Mouse (Mus musculus) MEL (cell line): Measurements from ENCODE around the gene Lexm. TPM values are rescaled to one million over a fixed set of nuclear protein-coding genes. Genes with fewer than 3 reads are reported as not detected.
A peak's percentile ranks its signal among the peaks of the same experiment; 100 is the strongest.

ENCODE experiments used
- DNase-seq: peaks from one replicate; pipeline ENCODE4 v3.0.0; 2011; ENCODE audit warnings: low read depth, low spot score
- H3K27ac ChIP-seq: 2 replicates; pipeline ENCODE4 v1.5.1; 2012; ENCODE audit warnings: low read depth, mild to moderate bottlenecking, control low read depth, low read length, moderate library complexity; ENCODE audit not compliant: control insufficient read depth
- H3K27me3 ChIP-seq, 2 experiments: fragments of 150-350 bp in 1 of 2; sonication (generic) in 1 of 2; 2 replicates each; pipeline ENCODE4 v1.6.1; 2012; ENCODE audit warnings: low read length in 2 of 2, mild to moderate bottlenecking in 2 of 2, improper control_type of control experiment in 1 of 2, moderate library complexity in 1 of 2; ENCODE audit not compliant: insufficient read depth in 2 of 2, control insufficient read depth in 1 of 2
- H3K36me3 ChIP-seq, 2 experiments: 2 replicates each; pipeline ENCODE4 v1.6.1; 2012 to 2014; ENCODE audit warnings: low read length in 2 of 2, improper control_type of control experiment in 1 of 2, inconsistent platforms in 1 of 2, mild to moderate bottlenecking in 1 of 2; ENCODE audit not compliant: insufficient read depth in 2 of 2, control insufficient read depth in 1 of 2
- H3K4me1 ChIP-seq, 2 experiments: fragments of 150-350 bp in 1 of 2; sonication (generic) in 1 of 2; 2 replicates each; pipeline ENCODE4 v1.6.1; 2012; ENCODE audit warnings: low read length in 2 of 2, improper control_type of control experiment in 1 of 2, mild to moderate bottlenecking in 1 of 2; ENCODE audit not compliant: insufficient read depth in 2 of 2, control insufficient read depth in 1 of 2
- H3K4me3 ChIP-seq, 2 experiments: fragments of 150-350 bp in 1 of 2; sonication (generic) in 1 of 2; 2 replicates each; pipeline ENCODE4 v1.5.1; 2012; ENCODE audit warnings: low read depth in 2 of 2, low read length in 2 of 2, mild to moderate bottlenecking in 2 of 2, moderate library complexity in 2 of 2, control low read depth in 1 of 2, improper control_type of control experiment in 1 of 2; ENCODE audit not compliant: control insufficient read depth in 1 of 2, insufficient read depth in 1 of 2
- H3K79me2 ChIP-seq: 2 replicates; pipeline ENCODE4 v1.6.1; 2012; ENCODE audit warnings: mild to moderate bottlenecking, low read length, moderate library complexity; ENCODE audit not compliant: control insufficient read depth, poor library complexity, insufficient read depth
- H3K9ac ChIP-seq: 2 replicates; pipeline ENCODE4 v1.6.1; 2012; ENCODE audit warnings: low read depth, mild to moderate bottlenecking, control low read depth, low read length, moderate library complexity; ENCODE audit not compliant: control insufficient read depth, poor library complexity, severe bottlenecking
- H3K9me3 ChIP-seq: fragments of 150-350 bp; sonication (generic); replicated peaks from 2 replicates; pipeline ENCODE4 v1.6.1; 2012; ENCODE audit warnings: mild to moderate bottlenecking, low read length, improper control_type of control experiment, moderate library complexity; ENCODE audit not compliant: insufficient read depth
- BHLHE40 ChIP-seq: IDR thresholded peaks from 2 replicates; pipeline ENCODE4 v1.6.1; 2012; ENCODE audit warnings: low read depth, mild to moderate bottlenecking, inconsistent platforms, low read length, improper control_type of control experiment, borderline replicate concordance
- CHD1 ChIP-seq: IDR thresholded peaks from 2 replicates; pipeline ENCODE4 v1.6.1; 2012; ENCODE audit warnings: low read depth, mild to moderate bottlenecking, inconsistent platforms, low read length, improper control_type of control experiment
- CHD2 ChIP-seq: IDR thresholded peaks from 2 replicates; pipeline ENCODE4 v1.6.1; 2011; ENCODE audit warnings: low read length, improper control_type of control experiment
- CTCF ChIP-seq, 3 experiments: IDR thresholded peaks in 2 of 3; conservative IDR thresholded peaks in 1 of 3; 2 replicates each; pipeline ENCODE4 v1.5.1; 2011 to 2012; ENCODE audit warnings: low read length in 3 of 3, low read depth in 2 of 3, mild to moderate bottlenecking in 2 of 3, improper control_type of control experiment in 1 of 3, inconsistent platforms in 1 of 3, mixed read lengths in 1 of 3, moderate library complexity in 1 of 3; ENCODE audit not compliant: control insufficient read depth in 1 of 3, insufficient read depth in 1 of 3, poor library complexity in 1 of 3, severe bottlenecking in 1 of 3
- E2F4 ChIP-seq: IDR thresholded peaks from 2 replicates; pipeline ENCODE4 v1.6.1; 2011; ENCODE audit warnings: low read depth, low read length, improper control_type of control experiment, borderline replicate concordance
- ELF1 ChIP-seq: IDR thresholded peaks from 2 replicates; pipeline ENCODE4 v1.6.1; 2014; ENCODE audit warnings: low read depth, mild to moderate bottlenecking, inconsistent platforms, low read length, improper control_type of control experiment, moderate library complexity
- EP300 ChIP-seq, 2 experiments: IDR thresholded peaks; 2 replicates each; pipeline ENCODE4 v1.6.1; 2011; ENCODE audit warnings: improper control_type of control experiment in 2 of 2, low read length in 2 of 2, low read depth in 1 of 2, mild to moderate bottlenecking in 1 of 2
- ETS1 ChIP-seq: IDR thresholded peaks from 2 replicates; pipeline ENCODE4 v1.6.1; 2012; ENCODE audit warnings: low read depth, mild to moderate bottlenecking, inconsistent platforms, low read length, improper control_type of control experiment, moderate library complexity
- GABPA ChIP-seq: IDR thresholded peaks from 2 replicates; pipeline ENCODE4 v1.6.1; 2012; ENCODE audit warnings: low read depth, mild to moderate bottlenecking, inconsistent platforms, low read length, improper control_type of control experiment, moderate library complexity
- GATA1 ChIP-seq: IDR thresholded peaks from 2 replicates; pipeline ENCODE4 v1.6.1; 2011; ENCODE audit warnings: low read depth, low read length, improper control_type of control experiment
- HCFC1 ChIP-seq: IDR thresholded peaks from 2 replicates; pipeline ENCODE4 v1.6.1; 2012; ENCODE audit warnings: low read depth, mild to moderate bottlenecking, inconsistent platforms, low read length, improper control_type of control experiment, moderate library complexity
- JUND ChIP-seq: IDR thresholded peaks from 2 replicates; pipeline ENCODE4 v1.6.1; 2011; ENCODE audit warnings: low read depth, mild to moderate bottlenecking, improper control_type of control experiment, low read length
- KAT2A ChIP-seq: conservative IDR thresholded peaks from 2 replicates; pipeline ENCODE4 v1.6.1; 2012; ENCODE audit warnings: low read depth, low read length, improper control_type of control experiment, inconsistent platforms
- MAFK ChIP-seq: IDR thresholded peaks from 2 replicates; pipeline ENCODE4 v1.6.1; 2011; ENCODE audit warnings: low read depth, mild to moderate bottlenecking, low read length, improper control_type of control experiment, borderline replicate concordance
- MAX ChIP-seq: IDR thresholded peaks from 2 replicates; pipeline ENCODE4 v1.6.1; 2011; ENCODE audit warnings: low read length, improper control_type of control experiment
- MEF2A ChIP-seq: IDR thresholded peaks from 2 replicates; pipeline ENCODE4 v1.6.1; 2014; ENCODE audit warnings: low read depth, mild to moderate bottlenecking, inconsistent platforms, low read length, improper control_type of control experiment; ENCODE audit not compliant: poor library complexity, insufficient replicate concordance, severe bottlenecking; ENCODE audit errors: extremely low read depth
- MXI1 ChIP-seq: IDR thresholded peaks from 2 replicates; pipeline ENCODE4 v1.6.1; 2011; ENCODE audit warnings: mild to moderate bottlenecking, low read depth, low read length, improper control_type of control experiment
- MYB ChIP-seq: IDR thresholded peaks from 2 replicates; pipeline ENCODE4 v1.6.1; 2011; ENCODE audit warnings: mild to moderate bottlenecking, low read depth, low read length, improper control_type of control experiment
- MYC ChIP-seq: IDR thresholded peaks from 2 replicates; pipeline ENCODE4 v1.6.1; 2011; ENCODE audit warnings: low read depth, mild to moderate bottlenecking, low read length, improper control_type of control experiment, moderate library complexity
- NELFE ChIP-seq: IDR thresholded peaks from 2 replicates; pipeline ENCODE4 v1.6.1; 2011; ENCODE audit warnings: low read depth, low read length, improper control_type of control experiment
- NRF1 ChIP-seq: IDR thresholded peaks from 2 replicates; pipeline ENCODE4 v1.6.1; 2014; ENCODE audit warnings: low read depth, mild to moderate bottlenecking, inconsistent platforms, low read length, improper control_type of control experiment, moderate library complexity; ENCODE audit not compliant: poor library complexity, insufficient read depth, severe bottlenecking
- POLR2A ChIP-seq, 2 experiments: IDR thresholded peaks; 2 replicates each; pipeline ENCODE4 v1.6.1; 2011 to 2012; ENCODE audit warnings: low read length in 2 of 2, mild to moderate bottlenecking in 2 of 2, control low read depth in 1 of 2, improper control_type of control experiment in 1 of 2, low read depth in 1 of 2, moderate library complexity in 1 of 2; ENCODE audit not compliant: control insufficient read depth in 1 of 2, insufficient read depth in 1 of 2, poor library complexity in 1 of 2
- POLR2AphosphoS2 ChIP-seq: IDR thresholded peaks from 2 replicates; pipeline ENCODE4 v1.6.1; 2011; ENCODE audit warnings: low read length, improper control_type of control experiment
- POLR2AphosphoS5 ChIP-seq: IDR thresholded peaks from 2 replicates; pipeline ENCODE4 v1.6.1; 2012; ENCODE audit warnings: low read depth, borderline replicate concordance, mild to moderate bottlenecking, inconsistent platforms, low read length, moderate library complexity, mixed read lengths
- RAD21 ChIP-seq: IDR thresholded peaks from 2 replicates; pipeline ENCODE4 v1.6.1; 2011; ENCODE audit warnings: mild to moderate bottlenecking, low read depth, low read length, improper control_type of control experiment
- RCOR1 ChIP-seq: IDR thresholded peaks from 2 replicates; pipeline ENCODE4 v1.6.1; 2012; ENCODE audit warnings: low read depth, mild to moderate bottlenecking, inconsistent platforms, low read length, improper control_type of control experiment
- SIN3A ChIP-seq: IDR thresholded peaks from 2 replicates; pipeline ENCODE4 v1.6.1; 2012; ENCODE audit warnings: low read length, improper control_type of control experiment, inconsistent platforms
- SMC3 ChIP-seq: IDR thresholded peaks from 2 replicates; pipeline ENCODE4 v1.6.1; 2011; ENCODE audit warnings: low read depth, low read length, improper control_type of control experiment
- TAL1 ChIP-seq: IDR thresholded peaks from 2 replicates; pipeline ENCODE4 v1.6.1; 2012; ENCODE audit warnings: mild to moderate bottlenecking, inconsistent platforms, low read length, moderate library complexity, mixed read lengths
- TBP ChIP-seq: IDR thresholded peaks from 2 replicates; pipeline ENCODE4 v1.8.0; 2011; ENCODE audit warnings: low read depth, low read length, improper control_type of control experiment
- TCF12 ChIP-seq: IDR thresholded peaks from 2 replicates; pipeline ENCODE4 v1.6.1; 2014; ENCODE audit warnings: low read depth, mild to moderate bottlenecking, inconsistent platforms, low read length, improper control_type of control experiment, moderate library complexity
- UBTF ChIP-seq: IDR thresholded peaks from 2 replicates; pipeline ENCODE4 v1.6.1; 2012; ENCODE audit warnings: low read depth, mild to moderate bottlenecking, inconsistent platforms, low read length, improper control_type of control experiment, moderate library complexity, borderline replicate concordance; ENCODE audit not compliant: insufficient read depth
- USF1 ChIP-seq: IDR thresholded peaks from 2 replicates; pipeline ENCODE4 v1.6.1; 2014; ENCODE audit warnings: low read depth, mild to moderate bottlenecking, inconsistent platforms, low read length, improper control_type of control experiment, moderate library complexity
- USF2 ChIP-seq, 2 experiments: IDR thresholded peaks; 2 replicates each; pipeline ENCODE4 v1.6.1; 2011 to 2012; ENCODE audit warnings: improper control_type of control experiment in 2 of 2, low read length in 2 of 2, borderline replicate concordance in 1 of 2, inconsistent platforms in 1 of 2, low read depth in 1 of 2, mild to moderate bottlenecking in 1 of 2; ENCODE audit not compliant: insufficient read depth in 1 of 2
- ZC3H11A ChIP-seq: IDR thresholded peaks from 2 replicates; pipeline ENCODE4 v1.6.1; 2012; ENCODE audit warnings: low read depth, mild to moderate bottlenecking, inconsistent platforms, low read length, improper control_type of control experiment
- ZKSCAN1 ChIP-seq: IDR thresholded peaks from 2 replicates; pipeline ENCODE4 v1.6.1; 2012; ENCODE audit warnings: low read depth, mild to moderate bottlenecking, inconsistent platforms, low read length, improper control_type of control experiment, moderate library complexity
- ZMIZ1 ChIP-seq: IDR thresholded peaks from 2 replicates; pipeline ENCODE4 v1.6.1; 2012; ENCODE audit warnings: low read depth, mild to moderate bottlenecking, inconsistent platforms, low read length, improper control_type of control experiment, moderate library complexity
- ZNF384 ChIP-seq: IDR thresholded peaks from 2 replicates; pipeline ENCODE4 v1.6.1; 2012; ENCODE audit warnings: low read depth, mild to moderate bottlenecking, inconsistent platforms, low read length, improper control_type of control experiment
- polyA plus RNA-seq, 2 experiments: library from polyadenylated mRNA; stranded (reverse) in 1 of 2; unstranded in 1 of 2; fragments of >175 nt in 1 of 2; fragments of >200 nt in 1 of 2; gene quantifications; 2 replicates each; pipeline versions ENCODE4 v1.2.1 to v1.2.4; 2012; ENCODE audit warnings: low replicate concordance in 2 of 2, low read depth in 1 of 2; ENCODE audit not compliant: insufficient read length in 2 of 2, insufficient read depth in 1 of 2, missing spikeins in 1 of 2
- total RNA-seq: library from RNA; depleted of rRNA; stranded (reverse); fragments of 300-350 nt; gene quantifications from 2 replicates; pipeline ENCODE4 v1.2.3, GENCODE M21; 2012

Lexm gene
- total and polyA plus RNA-seq, 3 experiments = 6.1 to 17.5 TPM; not detected in 1

DNA sequence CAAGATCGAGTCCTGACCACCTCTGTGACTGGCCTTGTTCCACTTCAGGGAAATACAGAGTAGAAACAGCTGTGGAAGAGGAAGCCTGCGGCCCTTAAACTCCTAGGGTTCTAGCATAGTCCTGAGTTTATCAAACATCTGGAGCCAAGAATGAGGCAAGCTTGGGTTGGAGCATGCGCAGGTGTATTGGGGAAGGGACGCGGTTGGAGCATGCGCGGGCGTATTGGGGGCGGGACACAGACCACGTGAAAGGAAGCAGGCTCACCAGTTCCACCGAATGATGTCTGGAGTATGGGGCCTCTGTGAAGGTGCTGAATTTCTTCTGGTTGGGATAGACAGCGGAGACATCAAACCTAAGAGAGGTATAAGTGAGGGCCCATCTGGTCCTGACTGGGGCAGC, 1.4 kb downstream of the Lexm start:
- Histone ChIP-seq H3K4me3 (peak overlapping the region; percentile 67 to 74), H3K36me3 (peaks cover 0 to 4% of the 10 kb centered on the region in 2 experiments; a peak in 2 of 4 replicates), H3K27ac (peak overlapping the region; percentile 75), H3K9me3 (no peaks in the 10 kb centered on the region), H3K4me1 (peaks cover 0 to 7% of the 10 kb centered on the region in 2 experiments; a peak in 1 of 4 replicates), H3K9ac (peak overlapping the region; percentile 77), H3K27me3 (no peaks in the 10 kb centered on the region), H3K79me2 (peaks cover 10% of the 10 kb centered on the region)
- peak; percentile 98 for DNase-seq
- TF ChIP-seq GATA1 (peak; percentile 54), ELF1 (peak; percentile 82), TAL1 (no peak), TBP (peak; percentile 87), MYB (no peak), BHLHE40 (no peak), RCOR1 (no peak; the same call in 1 of the 2 replicates), MAFK (no peak), NRF1 (peak; percentile 99; the same call in 1 of the 2 replicates), MYC (peak; percentile 95), JUND (no peak), TCF12 (peak; percentile 59), ZKSCAN1 (no peak), SIN3A (peak; percentile 92), CHD2 (no peak), CTCF (IDR thresholded peaks at IDR 0.05 in 2 of 3, conservative IDR thresholded peaks at IDR 0.05 in 1 of 3; ENCODE audit: control insufficient read depth in 1 of 3, insufficient read depth in 1 of 3, low read depth in 2 of 3, low read length in 3 of 3, poor library complexity in 1 of 3, severe bottlenecking in 1 of 3) (no peak), POLR2AphosphoS5 (no peak), SMC3 (no peak), ETS1 (peak; percentile 86), MAX (peak; percentile 93), MXI1 (peak; percentile 97), ZMIZ1 (peak; percentile 91), EP300 (IDR thresholded peaks at IDR 0.05; ENCODE audit: low read depth in 1 of 2, low read length in 2 of 2) (no peak), ZNF384 (no peak), E2F4 (no peak), USF1 (peak; percentile 95), RAD21 (no peak), HCFC1 (peak; percentile 79), KAT2A (no peak; the same call in 1 of the 2 replicates), NELFE (peak; percentile 96), MEF2A (no peak), GABPA (no peak), POLR2A (IDR thresholded peaks at IDR 0.05; ENCODE audit: control insufficient read depth in 1 of 2, insufficient read depth in 1 of 2, low read depth in 1 of 2, low read length in 2 of 2, poor library complexity in 1 of 2) (peak; percentile 72 to 93; a peak in 3 of 4 replicates), UBTF (no peak), ZC3H11A (no peak), USF2 (IDR thresholded peaks at IDR 0.05; ENCODE audit: borderline replicate concordance in 1 of 2, insufficient read depth in 1 of 2, low read depth in 1 of 2, low read length in 2 of 2) (peak in 1 of 2 experiments; percentile 51; a peak in 1 of 4 replicates), POLR2AphosphoS2 (peak; percentile 94), CHD1 (no peak)
